Mouse (Mus musculus) midbrain, embryonic 14.5 days (tissue): Measurements from ENCODE around the gene Lepr. TPM values are rescaled to one million over a fixed set of nuclear protein-coding genes. Genes with fewer than 3 reads are reported as not detected.

Experiments
- ATAC-seq: fragments of 200-750 bp; cut with Nextera tagmentation; 2 replicates; pipeline ENCODE4 v1.8.0; 2017; ENCODE audit warnings: moderate number of reproducible peaks, moderate library complexity; ENCODE audit not compliant: low FRiP score, low TSS enrichment
- DNase-seq: peaks from one replicate; pipeline ENCODE4 v3.0.0-alpha.2; 2015
- H3K27ac ChIP-seq: fragments of 300-500 bp; sonication (generic); replicated peaks from 2 replicates; pipeline ENCODE4 v1.5.1; 2014; ENCODE audit warnings: mild to moderate bottlenecking, low read depth, low read length, moderate library complexity
- H3K27me3 ChIP-seq: fragments of 300-500 bp; sonication (generic); 2 replicates; pipeline ENCODE4 v1.6.1; 2014; ENCODE audit warnings: low read length, control low read depth, mixed read lengths; ENCODE audit not compliant: control insufficient read depth, insufficient read depth
- H3K36me3 ChIP-seq: fragments of 300-500 bp; sonication (generic); 2 replicates; pipeline ENCODE4 v1.6.1; 2014; ENCODE audit warnings: low read length, control low read depth; ENCODE audit not compliant: control insufficient read depth, insufficient read depth
- H3K4me1 ChIP-seq: fragments of 300-500 bp; sonication (generic); 2 replicates; pipeline ENCODE4 v1.6.1; 2014; ENCODE audit warnings: mild to moderate bottlenecking, antibody characterized with exemption, low read length, control low read depth; ENCODE audit not compliant: control insufficient read depth, insufficient read depth
- H3K4me2 ChIP-seq: fragments of 300-500 bp; sonication (generic); 2 replicates; pipeline ENCODE4 v1.6.1; 2014; ENCODE audit warnings: mild to moderate bottlenecking, low read length, moderate library complexity
- H3K4me3 ChIP-seq: fragments of 300-500 bp; sonication (generic); replicated peaks from 2 replicates; pipeline ENCODE4 v1.5.1; 2014; ENCODE audit warnings: low read depth, low read length
- H3K9ac ChIP-seq: fragments of 300-500 bp; sonication (generic); replicated peaks from 2 replicates; pipeline ENCODE4 v1.6.1; 2014; ENCODE audit warnings: mild to moderate bottlenecking, low read length, moderate library complexity
- H3K9me3 ChIP-seq: fragments of 300-500 bp; sonication (generic); 2 replicates; pipeline ENCODE4 v1.6.1; 2016; ENCODE audit warnings: low read length, control low read depth, mixed read lengths; ENCODE audit not compliant: control insufficient read depth
- WGBS: fragments of 180-500 bp; shearing (Covaris S2); extraction: QIAGEN DNeasy Blood & Tissue Kit; methylation state at CpG from one replicate; pipeline ENCODE4 v1.1.7; 2014; 5-methylcytosine and 5-hydroxymethylcytosine counted together
- polyA plus RNA-seq: library from polyadenylated mRNA; unstranded; fragments of >200 nt; fragmentation: Nextera tagmentation; extraction: Ambion mirVana; gene quantifications from 2 replicates; pipeline ENCODE4 v1.2.1, GENCODE M21; 2014

The Lepr gene
- 0.13 and 3.7 TPM in 2 replicates for polyA plus RNA-seq

DNA sequence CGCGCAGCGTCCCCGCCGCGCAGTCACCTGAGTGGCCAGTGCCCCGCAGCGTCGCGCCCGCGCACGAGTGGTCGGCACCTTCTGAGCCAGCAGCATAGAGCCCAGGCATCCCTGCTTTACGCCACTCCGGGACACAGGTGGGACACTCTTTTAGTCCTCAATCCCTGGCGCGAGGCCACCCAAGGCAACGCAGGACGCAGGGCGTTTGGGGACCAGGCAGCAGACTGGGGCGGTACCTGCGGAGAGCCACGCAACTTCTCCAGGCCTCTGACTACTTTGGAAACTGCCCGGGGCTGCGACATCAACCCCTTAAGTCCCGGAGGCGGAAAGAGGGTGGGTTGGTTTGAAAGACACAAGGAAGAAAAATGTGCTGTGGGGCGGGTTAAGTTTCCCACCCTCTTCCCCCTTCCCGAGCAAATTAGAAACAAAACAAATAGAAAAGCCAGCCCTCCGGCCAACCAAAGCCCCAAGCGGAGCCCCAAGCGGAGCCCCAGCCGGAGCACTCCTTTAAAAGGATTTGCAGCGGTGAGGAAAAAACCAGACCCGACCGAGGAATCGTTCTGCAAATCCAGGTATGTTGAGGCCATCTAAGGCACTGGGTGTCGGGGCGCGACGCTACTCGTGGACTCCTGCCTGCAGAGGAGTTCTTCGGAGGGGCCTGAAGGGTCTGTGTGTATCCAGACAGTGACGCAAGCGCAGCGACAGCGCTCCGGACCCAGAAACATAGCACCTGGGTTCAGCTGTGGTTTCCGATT is at the start of gene Lepr:
Gene Lepr (plus strand): TSS at position 38 of the 755 bp plus-strand sequence.
- Histone ChIP-seq H3K4me3 (peak within 1 kb of the TSS; percentile 46), H3K36me3 (no peaks in the 10 kb centered on the region), H3K9ac (peak within 1 kb of the TSS; percentile 52), H3K4me1 (peaks cover 9% of the 10 kb centered on the region; the same call in 1 of the 2 replicates), H3K9me3 (no peaks in the 10 kb centered on the region), H3K27me3 (peaks cover 17% of the 10 kb centered on the region), H3K4me2 (peak within 1 kb of the TSS; percentile 91), H3K27ac (no peak within 1 kb of the TSS)
- DNase-seq (peak; percentile 53), ATAC-seq (peak; percentile 40; the same call in 1 of the 2 replicates)
- 1% methylated on average over 50 of the region's 50 CpGs for WGBS

DNA sequence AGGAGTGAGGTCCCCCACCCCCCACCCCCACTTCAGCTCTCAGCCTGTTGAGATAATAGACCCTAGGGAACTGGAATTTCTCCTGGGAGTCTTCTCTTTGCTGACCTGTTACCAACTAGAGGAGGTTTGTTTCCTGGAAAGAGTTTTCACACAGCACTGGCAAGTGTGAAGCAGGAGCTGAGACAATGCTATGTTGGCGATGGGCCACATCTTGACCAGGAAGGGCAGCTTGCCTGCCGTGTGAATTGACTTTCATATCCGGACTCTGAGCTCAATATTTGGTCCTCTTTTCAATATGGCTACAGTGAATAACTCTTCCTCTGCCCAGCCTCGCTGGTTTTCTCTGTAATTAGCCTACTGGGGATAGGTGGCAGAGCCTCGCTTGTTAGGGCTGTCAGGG is 48.0 kb upstream of the Lepr start:
- 0 out of 2 replicates have a peak, but pooled peaks cover 5% of the 10 kb centered on the region for H3K9me3 ChIP-seq
- H3K36me3 ChIP-seq, result no peaks in the 10 kb centered on the region
- DNase-seq, result no peak

DNA sequence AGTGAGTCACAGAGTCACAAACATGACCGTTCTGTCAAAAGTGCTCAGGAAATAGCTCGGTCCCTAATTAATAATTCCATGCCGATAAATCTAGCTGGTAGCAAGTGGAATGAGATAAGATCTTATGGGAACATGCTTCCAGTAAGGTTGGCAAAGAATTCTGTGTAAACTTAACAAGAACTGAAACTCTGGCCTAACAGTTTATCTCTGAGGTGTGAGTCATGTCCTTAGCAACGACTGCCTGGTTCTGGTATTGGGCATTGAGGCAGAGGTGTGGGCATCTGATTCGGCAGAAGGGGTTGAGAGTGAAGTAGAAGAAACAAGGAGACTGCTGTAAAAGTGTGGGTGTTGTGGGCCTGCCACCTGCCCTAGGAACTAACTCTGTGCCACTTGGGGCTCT is 47.4 kb upstream of the Lepr start:
- ATAC-seq, result no peak
- WGBS, result 88% methylated on average over 5 of the region's 5 CpGs

More for the DNA sequence above, 48.0 kb upstream of the Lepr start:
- no peak overlapping the region for H3K4me2 ChIP-seq
- H3K4me3 ChIP-seq, result no peak overlapping the region
- no peak overlapping the region for H3K27ac ChIP-seq
- no peak overlapping the region for H3K9ac ChIP-seq
- 63% methylated on average over 5 of the region's 5 CpGs for WGBS
- no peak for ATAC-seq
- no peaks in the 10 kb centered on the region for H3K27me3 ChIP-seq
- H3K4me1 ChIP-seq, result no peaks in the 10 kb centered on the region

DNA sequence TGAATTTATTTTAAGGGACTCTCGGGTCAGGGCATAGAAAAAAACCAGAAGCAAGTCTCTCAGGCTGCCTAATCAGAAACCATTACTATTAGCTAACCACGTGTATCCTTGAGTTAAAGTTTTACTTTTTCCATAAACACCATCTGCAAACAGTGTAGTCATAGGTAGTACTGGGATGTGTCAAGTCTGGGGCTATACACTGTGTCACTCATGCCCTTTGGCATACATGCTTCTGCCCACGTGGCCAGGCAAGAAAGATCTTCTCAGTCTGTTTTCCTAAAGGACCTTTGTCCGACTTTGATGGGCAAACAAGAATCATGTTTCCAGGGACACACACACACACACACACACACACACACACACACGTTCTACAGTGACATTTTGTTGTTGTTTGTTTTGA is 42.4 kb upstream of the Lepr start:
- no peak overlapping the region for H3K4me2 ChIP-seq
- no peaks in the 10 kb centered on the region for H3K4me1 ChIP-seq
- 81% methylated on average over 5 of the region's 5 CpGs for WGBS
- no peaks in the 10 kb centered on the region for H3K36me3 ChIP-seq
- H3K27me3 ChIP-seq, result no peaks in the 10 kb centered on the region
- DNase-seq (no peak), ATAC-seq (no peak)
- no peaks in the 10 kb centered on the region for H3K9me3 ChIP-seq
- no peak overlapping the region for H3K4me3 ChIP-seq
- no peak overlapping the region for H3K9ac ChIP-seq
- H3K27ac ChIP-seq, result no peak overlapping the region

More for the DNA sequence above, 47.4 kb upstream of the Lepr start:
- DNase-seq, result no peak
- H3K9me3 ChIP-seq, result 0 out of 2 replicates have a peak, but pooled peaks cover 5% of the 10 kb centered on the region
- H3K27me3 ChIP-seq, result no peaks in the 10 kb centered on the region
- no peak overlapping the region for H3K9ac ChIP-seq
- H3K27ac ChIP-seq, result no peak overlapping the region
- no peaks in the 10 kb centered on the region for H3K36me3 ChIP-seq
- no peaks in the 10 kb centered on the region for H3K4me1 ChIP-seq
- H3K4me2 ChIP-seq, result no peak overlapping the region
- H3K4me3 ChIP-seq, result no peak overlapping the region

DNA sequence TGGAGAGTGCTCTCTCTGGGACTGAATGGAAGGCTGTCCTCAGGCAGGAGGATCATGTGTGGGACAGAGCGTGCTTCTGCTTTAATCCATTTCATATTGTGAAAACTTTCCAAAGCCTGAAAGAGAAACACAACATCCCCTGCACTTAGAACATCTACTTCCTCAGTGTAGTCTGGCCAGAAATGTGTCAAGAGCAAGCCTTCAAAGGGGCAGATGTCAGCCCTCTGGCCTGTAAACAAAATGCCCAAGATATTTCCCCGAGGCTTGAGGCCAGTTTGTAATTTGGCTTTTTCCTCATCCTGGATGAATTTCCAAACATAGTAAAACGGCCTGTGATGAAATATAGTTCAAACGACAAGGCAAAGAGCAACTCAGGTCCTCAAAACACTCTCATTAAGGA is 41.5 kb upstream of the Lepr start:
- H3K27ac ChIP-seq, result no peak overlapping the region
- no peak overlapping the region for H3K4me3 ChIP-seq
- H3K4me1 ChIP-seq, result no peaks in the 10 kb centered on the region
- no peak for DNase-seq
- no peak for ATAC-seq
- H3K36me3 ChIP-seq, result no peaks in the 10 kb centered on the region
- WGBS, result 90% methylated on average over 4 of the region's 4 CpGs
- H3K9ac ChIP-seq, result no peak overlapping the region
- H3K4me2 ChIP-seq, result no peak overlapping the region
- H3K9me3 ChIP-seq, result no peaks in the 10 kb centered on the region
- H3K27me3 ChIP-seq, result no peaks in the 10 kb centered on the region

DNA sequence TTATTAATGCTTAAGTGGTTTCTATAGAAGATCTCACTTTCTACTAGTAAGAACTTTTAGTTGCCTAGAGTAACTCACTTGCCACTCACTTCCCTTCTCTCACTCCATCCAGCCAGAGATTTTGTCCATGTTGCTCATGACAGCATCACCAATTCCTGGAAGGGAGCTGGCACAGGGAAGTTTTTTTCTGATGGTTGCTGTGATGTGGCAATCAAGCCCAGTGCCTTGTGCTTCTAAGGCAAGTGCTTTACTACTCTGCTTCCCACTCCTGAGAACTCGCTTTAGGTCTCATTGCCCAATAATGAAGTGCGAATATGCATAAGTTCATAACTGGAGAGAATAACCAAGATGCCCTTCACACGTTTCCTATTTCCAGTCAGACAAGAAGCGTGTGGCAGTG is 34.6 kb upstream of the Lepr start:
- Histone ChIP-seq H3K9ac (no peak overlapping the region), H3K27me3 (no peaks in the 10 kb centered on the region), H3K9me3 (no peaks in the 10 kb centered on the region), H3K27ac (no peak overlapping the region), H3K36me3 (no peaks in the 10 kb centered on the region), H3K4me2 (no peak overlapping the region), H3K4me3 (no peak overlapping the region), H3K4me1 (no peaks in the 10 kb centered on the region)
- WGBS, result 92% methylated on average over 4 of the region's 4 CpGs
- DNase-seq, result no peak
- ATAC-seq, result no peak

DNA sequence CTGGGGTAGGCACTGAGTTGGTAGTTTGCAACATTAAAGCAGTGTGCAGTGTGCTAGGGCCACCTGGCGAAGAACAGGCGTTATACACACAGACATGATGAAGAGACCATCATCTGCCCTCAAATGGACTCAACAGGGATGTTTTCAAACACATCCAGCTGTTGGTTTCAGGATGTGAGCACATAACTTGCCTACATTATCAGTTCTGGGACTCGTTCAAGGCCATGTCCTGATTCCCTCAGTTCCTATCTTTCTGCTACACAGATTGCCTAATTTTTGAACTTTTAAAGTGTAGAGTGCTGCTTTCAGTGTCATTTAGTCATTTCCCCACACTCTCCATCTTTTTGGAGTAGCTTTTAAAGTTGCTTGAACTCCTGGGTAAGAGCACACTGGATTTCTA is 34.1 kb upstream of the Lepr start:
- H3K36me3 ChIP-seq, result no peaks in the 10 kb centered on the region
- ATAC-seq (no peak), DNase-seq (no peak)
- no peaks in the 10 kb centered on the region for H3K4me1 ChIP-seq
- WGBS, result 89% methylated on average over 3 of the region's 3 CpGs
- H3K9ac ChIP-seq, result no peak overlapping the region
- no peaks in the 10 kb centered on the region for H3K9me3 ChIP-seq
- no peak overlapping the region for H3K4me2 ChIP-seq
- H3K27me3 ChIP-seq, result no peaks in the 10 kb centered on the region
- no peak overlapping the region for H3K4me3 ChIP-seq
- H3K27ac ChIP-seq, result no peak overlapping the region

DNA sequence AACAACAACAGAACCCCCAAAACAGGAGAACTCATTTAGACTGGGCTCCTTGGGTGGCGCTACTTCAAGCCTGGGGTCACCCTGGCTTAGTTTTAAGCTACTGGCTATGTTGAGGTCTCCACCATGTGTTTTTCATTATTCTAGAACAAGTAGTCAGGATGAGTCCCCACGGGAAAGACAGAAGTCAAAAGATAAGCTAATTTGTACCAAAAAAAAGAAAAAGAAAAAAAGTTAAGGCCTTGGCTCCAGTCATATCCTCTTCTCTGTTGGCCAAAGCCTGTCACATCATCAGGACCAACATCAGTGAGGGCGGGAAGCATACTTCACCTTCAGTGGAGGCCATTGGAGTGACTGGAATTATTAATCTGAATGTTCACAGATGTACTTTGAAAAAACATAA is 32.4 kb upstream of the Lepr start:
- Histone ChIP-seq H3K4me3 (no peak overlapping the region), H3K9ac (no peak overlapping the region), H3K27me3 (no peaks in the 10 kb centered on the region), H3K9me3 (no peaks in the 10 kb centered on the region), H3K27ac (no peak overlapping the region), H3K36me3 (no peaks in the 10 kb centered on the region), H3K4me1 (no peaks in the 10 kb centered on the region), H3K4me2 (no peak overlapping the region)
- ATAC-seq, result no peak
- DNase-seq, result no peak
- WGBS, result 89% methylated on average over 3 of the region's 3 CpGs

DNA sequence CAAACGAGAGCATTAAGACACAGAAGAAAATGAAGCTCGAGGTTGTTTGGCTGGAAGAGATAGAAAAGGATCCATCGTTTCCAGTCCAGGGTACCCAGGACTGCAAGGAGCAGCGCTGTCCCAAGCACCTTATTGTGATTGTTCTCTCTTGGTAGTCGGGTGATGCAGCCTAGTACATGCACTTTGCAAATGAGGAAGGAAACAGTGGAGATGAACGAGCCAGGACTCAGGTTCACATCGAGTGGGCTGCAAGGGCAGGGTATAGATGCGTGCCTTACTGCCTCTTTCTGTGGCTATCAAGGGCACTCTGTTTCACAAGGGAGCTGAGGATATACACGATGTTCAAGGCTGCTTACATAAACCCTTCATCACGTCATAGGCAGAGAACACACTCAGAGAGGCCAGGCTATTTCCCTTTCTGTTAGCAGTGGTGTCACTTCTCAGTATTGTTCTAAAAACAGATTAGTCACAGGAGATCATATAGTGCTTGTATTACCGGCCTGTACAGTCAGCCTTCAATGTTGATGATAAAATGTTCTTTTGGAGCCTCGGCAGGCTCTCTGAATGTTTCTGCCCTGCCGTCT is 30.9 kb upstream of the Lepr start:
- H3K4me3 ChIP-seq, result no peak overlapping the region
- no peak for ATAC-seq
- no peaks in the 10 kb centered on the region for H3K4me1 ChIP-seq
- no peak overlapping the region for H3K9ac ChIP-seq
- no peaks in the 10 kb centered on the region for H3K27me3 ChIP-seq
- no peak overlapping the region for H3K4me2 ChIP-seq
- WGBS, result 73% methylated on average over 13 of the region's 13 CpGs
- no peaks in the 10 kb centered on the region for H3K9me3 ChIP-seq
- H3K27ac ChIP-seq, result no peak overlapping the region
- no peaks in the 10 kb centered on the region for H3K36me3 ChIP-seq
- DNase-seq, result no peak
